Mouse (Mus musculus) megakaryocyte, embryonic 14.5 days (primary cell): ENCODE data around the gene Dusp6.

Experiments
- FLI1 ChIP-seq: IDR thresholded peaks from 2 replicates; pipeline ENCODE4 v1.6.1; 2012; ENCODE audit warnings: low read length, inconsistent platforms, mixed read lengths
- GATA1 ChIP-seq: IDR thresholded peaks from 3 replicates; pipeline ENCODE4 v1.6.1; 2012; ENCODE audit warnings: mixed read lengths, low read length, inconsistent platforms, borderline replicate concordance

DNA sequence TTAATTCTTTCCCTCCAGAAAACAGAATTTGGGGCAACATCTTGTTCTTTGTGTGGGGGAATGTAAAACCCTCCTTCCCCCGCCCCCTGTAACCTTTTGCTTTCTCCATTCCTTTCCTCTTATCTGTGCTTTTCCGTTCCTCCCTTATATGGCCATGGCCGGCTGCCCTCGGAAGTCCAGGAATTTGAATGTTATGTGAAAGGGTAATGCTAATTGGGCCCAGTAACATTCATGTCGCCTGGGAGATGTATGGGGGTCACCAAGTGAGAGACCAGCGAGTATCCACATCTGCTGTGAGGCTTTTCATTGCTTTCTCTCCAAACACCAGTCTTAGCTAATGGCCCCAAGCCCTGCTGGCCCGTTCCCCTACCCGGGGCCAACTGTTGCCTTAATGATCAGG is 22.7 kb downstream of the Dusp6 start:
- TF ChIP-seq GATA1 (no peak), FLI1 (no peak)
